Mouse (Mus musculus) ES-Bruce4 (cell line): ENCODE data around the gene Nceh1.

Experiments used
- CTCF ChIP-seq: IDR thresholded peaks from one replicate; pipeline ENCODE4 v1.8.1; 2011; ENCODE audit warnings: low read depth, low read length
- EP300 ChIP-seq: IDR thresholded peaks from 2 replicates; pipeline ENCODE4 v1.6.1; 2011; ENCODE audit warnings: low read depth, low read length; ENCODE audit not compliant: insufficient read depth
- POLR2A ChIP-seq: IDR thresholded peaks from one replicate; pipeline ENCODE4 v1.8.1; 2011; ENCODE audit warnings: low read length; ENCODE audit not compliant: insufficient read depth

- TF ChIP-seq CTCF (peak; percentile 54), POLR2A (no peak), EP300 (no peak)
Measured at GRCm38 (mm10) chr3:27156594-27156949, 26.2 kb upstream of the Nceh1 start.
